Mouse (Mus musculus): Measurements from ENCODE around the gene Tcp1. TPM values are rescaled to one million over a fixed set of nuclear protein-coding genes. Genes with fewer than 3 reads are reported as not detected.
"Not testable (repeated sequence)": the region's sequence is repeated elsewhere in the genome, so short reads cannot be mapped to it uniquely, and the experiment has no call there.

Tcp1 gene
- polyA plus RNA-seq, 1 experiment from 2014 or later: 487 TPM

DNA sequence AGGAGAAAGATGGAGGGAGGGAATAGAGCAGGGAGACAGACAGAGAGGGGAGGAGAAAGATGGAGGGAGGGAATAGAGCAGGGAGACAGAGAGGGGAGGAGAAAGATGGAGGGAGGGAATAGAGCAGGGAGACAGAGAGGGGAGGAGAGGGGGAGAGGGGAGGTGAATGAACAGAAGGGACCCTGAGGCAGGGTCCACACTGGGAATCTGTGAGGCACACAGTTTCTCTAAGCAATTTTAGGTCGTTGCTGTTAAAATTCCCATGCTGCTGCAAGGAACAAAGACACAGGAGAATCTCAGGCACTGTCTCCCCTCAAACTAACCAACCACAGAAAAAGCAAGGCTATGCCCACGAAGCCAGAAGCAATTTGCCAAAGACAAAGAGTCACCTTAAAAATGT, 16.9 kb upstream of the Tcp1 start:
- H3K4me1 ChIP-seq; H3K9me3 ChIP-seq; DNase-seq (ENCODE audit: low spot score); H3K27me3 ChIP-seq (ENCODE audit: insufficient read depth, poor library complexity, severe bottlenecking); H3K4me3 ChIP-seq: not testable (repeated sequence)
- H3K36me3 ChIP-seq: peaks cover 58% of the 10 kb centered on the region
- 55% methylated on average over 2 of the region's 2 CpGs for WGBS
- 0 out of 2 replicates have a peak overlapping the region, but pooled peaks have one; percentile 19 for H3K27ac ChIP-seq

DNA sequence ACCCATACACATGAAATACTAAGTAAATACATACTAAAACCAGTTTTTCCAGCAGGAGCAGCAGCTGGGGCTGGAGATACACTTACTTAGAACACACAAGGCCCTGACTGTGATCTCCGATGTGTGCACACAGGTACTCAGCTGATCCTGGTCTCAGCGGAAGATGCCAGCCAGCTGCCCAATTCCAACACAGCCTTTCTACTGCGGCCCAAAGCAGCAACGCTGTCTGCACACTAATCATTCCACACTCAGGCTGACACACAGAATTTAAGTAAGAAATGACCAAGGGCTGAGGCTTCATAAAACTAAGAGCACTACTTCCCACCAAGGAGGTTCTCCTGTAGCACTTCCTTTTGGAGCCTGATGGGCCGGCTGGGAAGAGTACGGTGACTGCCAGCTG, 13.2 kb upstream of the Tcp1 start:
- no peak overlapping the region for H3K4me3 ChIP-seq
- no peak for DNase-seq (ENCODE audit: low spot score)
- 94% methylated on average over 6 of the region's 6 CpGs for WGBS
- no peaks in the 10 kb centered on the region for H3K27me3 ChIP-seq (ENCODE audit: insufficient read depth, poor library complexity, severe bottlenecking)
- H3K27ac ChIP-seq: no peak overlapping the region
- no peaks in the 10 kb centered on the region for H3K9me3 ChIP-seq
- 0 out of 2 replicates have a peak, but pooled peaks cover 5% of the 10 kb centered on the region for H3K4me1 ChIP-seq
- H3K36me3 ChIP-seq: peaks cover 54% of the 10 kb centered on the region

GRCm38 (mm10) chr17:12903372-12904333, 11.8 kb upstream of the Tcp1 start:
- Histone ChIP-seq H3K27me3 (ENCODE audit: insufficient read depth, poor library complexity, severe bottlenecking) (no peaks in the 10 kb centered on the region), H3K36me3 (peaks cover 50% of the 10 kb centered on the region), H3K4me1 (0 out of 2 replicates have a peak, but pooled peaks cover 5% of the 10 kb centered on the region), H3K27ac (no peak overlapping the region), H3K9me3 (no peaks in the 10 kb centered on the region), H3K4me3 (no peak overlapping the region)
- DNase-seq (ENCODE audit: low spot score): no peak
- 68% methylated on average over 11 of the region's 12 CpGs for WGBS

DNA sequence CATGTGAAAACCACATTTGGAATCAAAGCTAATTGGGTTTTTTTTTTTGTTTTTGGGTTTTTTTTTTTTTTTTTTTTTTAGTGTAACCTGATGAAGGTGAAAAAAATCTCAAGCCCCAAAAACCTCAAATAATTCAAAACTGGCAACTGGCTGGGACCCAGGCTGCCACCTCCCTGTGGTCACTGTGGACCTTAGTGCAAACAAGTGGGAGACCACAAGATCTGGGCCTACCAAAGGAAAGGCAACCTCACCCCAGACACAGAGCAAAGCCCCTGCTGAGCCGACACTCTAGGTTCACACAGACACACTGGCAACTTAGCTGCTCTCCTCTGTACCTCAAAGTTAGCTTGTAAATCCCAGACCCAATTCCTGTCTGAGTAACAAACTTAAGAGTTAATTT, 11.2 kb upstream of the Tcp1 start:
- no peaks in the 10 kb centered on the region for H3K27me3 ChIP-seq (ENCODE audit: insufficient read depth, poor library complexity, severe bottlenecking)
- H3K9me3 ChIP-seq: no peaks in the 10 kb centered on the region
- DNase-seq (ENCODE audit: low spot score): no peak
- 79% methylated on average over 1 of the region's 1 CpGs for WGBS
- H3K36me3 ChIP-seq: peaks cover 46% of the 10 kb centered on the region
- 0 out of 2 replicates have a peak, but pooled peaks cover 5% of the 10 kb centered on the region for H3K4me1 ChIP-seq
- H3K27ac ChIP-seq: no peak overlapping the region
- no peak overlapping the region for H3K4me3 ChIP-seq

GRCm38 (mm10) chr17:12905810-12906209, 9.7 kb upstream of the Tcp1 start:
- no peak for DNase-seq (ENCODE audit: low spot score)
- Histone ChIP-seq H3K27me3 (ENCODE audit: insufficient read depth, poor library complexity, severe bottlenecking) (no peaks in the 10 kb centered on the region), H3K27ac (no peak overlapping the region), H3K36me3 (peaks cover 42% of the 10 kb centered on the region), H3K4me1 (0 out of 2 replicates have a peak, but pooled peaks cover 5% of the 10 kb centered on the region), H3K4me3 (no peak overlapping the region), H3K9me3 (no peaks in the 10 kb centered on the region)
- WGBS: 89% methylated on average over 4 of the region's 4 CpGs

- WGBS: 87% methylated on average over 9 of the region's 9 CpGs
- Histone ChIP-seq H3K27me3 (ENCODE audit: insufficient read depth, poor library complexity, severe bottlenecking) (no peaks in the 10 kb centered on the region), H3K9me3 (no peaks in the 10 kb centered on the region), H3K4me3 (no peak overlapping the region), H3K36me3 (peaks cover 41% of the 10 kb centered on the region), H3K4me1 (0 out of 2 replicates have a peak, but pooled peaks cover 5% of the 10 kb centered on the region), H3K27ac (no peak overlapping the region)
- DNase-seq (ENCODE audit: low spot score): no peak
These were observed 9.1 kb upstream of the Tcp1 start for GRCm38 (mm10) chr17:12906436-12906835.

DNA sequence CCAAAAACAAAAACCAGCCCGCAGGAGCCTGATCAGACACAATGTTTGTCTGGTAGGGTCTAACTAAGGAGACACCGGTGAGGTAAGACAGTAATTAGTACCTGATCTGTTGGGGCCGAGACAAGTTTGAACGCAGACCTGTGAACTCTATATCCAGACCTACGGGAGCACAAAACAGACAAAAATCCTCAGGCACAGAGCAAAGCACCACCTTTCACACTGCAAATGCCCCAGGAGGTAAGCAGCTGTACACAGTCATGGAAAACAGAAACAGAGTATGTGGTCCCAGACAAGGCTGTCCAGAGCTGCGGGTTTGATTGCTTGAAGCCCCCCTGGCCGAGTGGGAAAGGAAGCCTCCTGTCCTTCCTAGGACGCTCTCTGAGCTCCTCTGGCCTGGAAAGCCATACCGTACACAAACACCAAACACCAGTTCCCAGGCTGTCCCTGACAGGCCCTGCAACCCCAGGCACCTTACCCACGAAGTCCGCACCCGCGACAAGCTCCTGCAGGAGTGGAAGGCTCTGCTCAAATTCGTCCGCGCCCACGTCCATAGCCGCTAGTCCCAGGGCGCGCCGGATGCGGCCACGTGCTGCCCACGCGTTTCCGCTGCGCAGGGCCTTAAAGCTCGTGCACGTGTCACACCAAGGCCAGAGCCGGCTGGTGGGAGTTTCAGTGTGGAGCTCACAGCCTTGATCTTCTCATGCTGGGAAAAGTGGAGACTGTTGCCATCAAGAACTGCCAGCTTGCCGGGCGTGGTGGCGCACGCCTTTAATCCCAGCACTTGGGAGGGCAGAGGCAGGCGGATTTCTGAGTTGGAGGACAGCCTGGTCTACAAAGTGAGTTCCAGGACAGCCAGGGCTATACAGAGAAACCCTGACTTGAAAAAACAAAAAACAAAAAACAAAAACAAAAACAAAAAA, 5.9 kb upstream of the Tcp1 start, which contains the start of gene Pnldc1:
Pnldc1 (minus strand) TSS at position 870 of the 920 bp plus-strand sequence.
- Histone ChIP-seq H3K27ac (no peak within 1 kb of the TSS), H3K4me3 (no peak within 1 kb of the TSS), H3K4me1 (no peaks in the 10 kb centered on the region), H3K27me3 (ENCODE audit: insufficient read depth, poor library complexity, severe bottlenecking) (no peaks in the 10 kb centered on the region), H3K36me3 (peaks cover 55% of the 10 kb centered on the region), H3K9me3 (no peaks in the 10 kb centered on the region)
- DNase-seq (ENCODE audit: low spot score): no peak
- WGBS: 67% methylated on average over 35 of the region's 35 CpGs

DNA sequence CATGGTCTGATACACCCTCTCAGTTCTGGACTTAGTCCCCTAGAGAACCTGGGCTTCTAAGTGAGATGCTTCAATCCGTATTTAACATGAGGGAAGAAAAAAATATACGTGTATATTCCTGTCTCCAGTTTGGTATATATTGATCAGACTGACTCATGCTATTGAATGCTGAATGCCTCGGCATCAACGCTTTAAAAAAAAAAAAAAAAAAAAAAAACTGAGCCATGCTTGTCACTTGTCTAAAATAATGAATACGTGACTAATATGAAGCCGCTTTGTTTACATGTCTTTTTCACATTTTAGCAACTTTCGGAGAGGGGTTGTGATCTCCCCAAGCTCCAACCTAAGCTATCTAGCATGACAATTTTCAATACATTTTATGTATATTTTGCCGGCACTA, 5.1 kb upstream of the Tcp1 start:
- H3K9me3 ChIP-seq: no peaks in the 10 kb centered on the region
- WGBS: 85% methylated on average over 8 of the region's 8 CpGs
- H3K36me3 ChIP-seq: peaks cover 48% of the 10 kb centered on the region

DNA sequence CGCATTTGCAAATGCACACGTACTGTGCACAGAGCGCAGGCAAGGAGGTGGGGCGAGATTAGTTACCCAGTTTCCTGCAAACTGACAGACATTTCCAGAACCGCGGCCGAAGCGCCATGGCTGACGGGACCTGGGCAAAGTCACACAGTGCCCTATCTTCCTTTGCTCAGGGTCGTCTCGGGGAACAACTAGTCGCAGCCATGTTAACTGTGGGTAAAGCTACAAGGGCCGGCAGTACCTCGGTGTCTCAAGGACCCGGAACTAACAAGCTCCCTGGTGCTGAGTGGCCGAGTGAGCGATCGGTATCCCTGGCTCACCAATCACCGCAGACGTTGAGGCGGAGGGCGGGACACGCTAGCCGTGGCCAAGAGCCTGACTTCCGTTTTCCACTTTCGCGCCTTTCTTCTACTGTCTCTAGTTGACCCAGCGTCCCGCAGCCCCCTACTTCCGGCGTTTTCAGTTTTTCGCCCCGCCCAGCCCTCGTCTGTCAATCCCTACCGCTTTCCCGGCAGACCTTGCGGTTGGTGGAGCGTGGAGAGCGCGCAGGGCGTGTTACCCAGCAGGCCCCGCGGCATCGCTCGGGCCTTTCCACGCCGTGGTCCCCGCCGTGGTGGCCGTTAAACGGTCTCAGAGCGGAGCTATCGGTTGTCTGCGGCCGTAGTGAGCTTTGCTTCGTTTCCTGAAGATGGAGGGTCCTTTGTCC, 531 bp downstream of the Tcp1 start, which contains the start of gene Mrpl18:
Mrpl18 (minus strand) TSS at position 465 of the 703 bp plus-strand sequence.
- no peaks in the 10 kb centered on the region for H3K27me3 ChIP-seq (ENCODE audit: insufficient read depth, poor library complexity, severe bottlenecking)
- H3K9me3 ChIP-seq: no peaks in the 10 kb centered on the region
- H3K27ac ChIP-seq: peak within 1 kb of the TSS; percentile 98
- under 1% methylated on average over 56 of the region's 56 CpGs for WGBS
- peak within 1 kb of the TSS; percentile 91 for H3K4me3 ChIP-seq
- H3K36me3 ChIP-seq: peaks cover 65% of the 10 kb centered on the region
- DNase-seq (ENCODE audit: low spot score): peak; percentile 100
- peaks cover 8% of the 10 kb centered on the region; the same call in 1 of the 2 replicates for H3K4me1 ChIP-seq

More for the DNA sequence above, 5.1 kb upstream of the Tcp1 start:
- Histone ChIP-seq H3K4me3 (no peak overlapping the region), H3K4me1 (peaks cover 6% of the 10 kb centered on the region; the same call in 1 of the 2 replicates), H3K27ac (no peak overlapping the region), H3K27me3 (ENCODE audit: insufficient read depth, poor library complexity, severe bottlenecking) (no peaks in the 10 kb centered on the region)
- no peak for DNase-seq (ENCODE audit: low spot score)

- Histone ChIP-seq H3K27me3 (ENCODE audit: insufficient read depth, poor library complexity, severe bottlenecking) (no peaks in the 10 kb centered on the region), H3K36me3 (peaks cover 66% of the 10 kb centered on the region), H3K9me3 (no peaks in the 10 kb centered on the region), H3K4me1 (peaks cover 8% of the 10 kb centered on the region; the same call in 1 of the 2 replicates), H3K27ac (peak overlapping the region; percentile 98), H3K4me3 (peak overlapping the region; percentile 91)
- DNase-seq (ENCODE audit: low spot score): peak; percentile 89
- WGBS: under 1% methylated on average over 40 of the region's 40 CpGs
These were observed 1.3 kb downstream of the Tcp1 start for GRCm38 (mm10) chr17:12916588-12917380.

GRCm38 (mm10) chr17:12921073-12921472, 5.6 kb downstream of the Tcp1 start:
- no peak for DNase-seq (ENCODE audit: low spot score)
- Histone ChIP-seq H3K4me3 (no peak overlapping the region), H3K36me3 (peaks cover 81% of the 10 kb centered on the region), H3K4me1 (peaks cover 3% of the 10 kb centered on the region; the same call in 1 of the 2 replicates), H3K9me3 (no peaks in the 10 kb centered on the region), H3K27me3 (ENCODE audit: insufficient read depth, poor library complexity, severe bottlenecking) (no peaks in the 10 kb centered on the region), H3K27ac (no peak overlapping the region)
- 94% methylated on average over 1 of the region's 1 CpGs for WGBS

All from heart, embryonic 10.5 days (tissue).